ENCODE assay signal across 9 mouse cellular contexts in the genomic region with DNA sequence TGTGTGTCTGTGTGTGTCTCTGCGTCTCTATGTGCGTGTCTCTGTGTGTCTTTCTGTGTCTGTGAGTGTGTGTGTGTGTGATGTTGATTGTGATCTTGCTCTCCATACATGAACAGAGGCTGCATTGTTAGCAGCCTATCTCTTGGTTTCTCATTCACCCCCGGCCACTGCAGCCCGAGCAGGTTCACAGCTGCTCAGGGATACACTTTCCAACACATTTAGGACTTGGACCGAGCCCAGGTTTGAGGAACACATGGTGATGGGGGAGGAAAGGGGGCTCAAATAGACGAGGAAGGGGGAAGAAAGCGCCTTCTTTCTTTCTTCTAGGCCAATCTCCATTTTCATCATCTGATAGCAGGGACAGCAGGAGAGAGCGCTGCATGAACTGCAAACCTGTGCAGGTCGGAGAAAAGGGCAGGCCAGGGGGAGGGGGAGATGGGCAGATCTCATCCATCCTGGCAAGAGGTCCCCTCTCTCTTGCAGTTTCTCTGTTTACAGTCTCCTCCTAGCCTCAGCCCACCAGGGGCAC.
DNase-seq lines count a peak whose midpoint lies in the region; ATAC-seq and TF ChIP-seq lines count a peak whose summit lies in the region.
"Had no signal": no experiment of that assay in that cellular context is flagged by ENCODE, and none has a peak within 500 bp of the region (broad histone marks: within the 10 kb centered on the region; RNA-seq: fewer than 3 reads in every experiment).

No protein-coding gene starts in this region.

- H3K9ac ChIP-seq in kidney, postnatal 0 days (ENCODE audit: low read depth, low read length): no peak overlapping the region
- H3K9ac ChIP-seq in embryonic facial prominence, embryonic 12.5 days: 0 out of 2 replicates have a peak overlapping the region, but pooled peaks have one; percentile 17
- H3K9ac ChIP-seq in forebrain, postnatal 0 days: no peak overlapping the region
- H3K9ac ChIP-seq in midbrain, embryonic 13.5 days (replicated peaks): no peak overlapping the region

- 0 out of 2 replicates have a peak overlapping the region, but pooled peaks have one; percentile 47 for H3K27ac ChIP-seq in kidney, postnatal 0 days
- H3K27ac ChIP-seq in embryonic facial prominence, embryonic 12.5 days: peak overlapping the region; percentile 77
- peak overlapping the region; percentile 21; the same call in 1 of the 2 replicates for H3K27ac ChIP-seq in forebrain, postnatal 0 days (ENCODE audit: low read depth, low read length)
- H3K27ac ChIP-seq in midbrain, embryonic 13.5 days: peak overlapping the region; percentile 25; the same call in 1 of the 2 replicates

- H3K4me3 ChIP-seq in kidney, postnatal 0 days (replicated peaks; ENCODE audit: low read depth, low read length): no peak overlapping the region
- H3K4me3 ChIP-seq in embryonic facial prominence, embryonic 12.5 days: no peak overlapping the region
- H3K4me3 ChIP-seq in forebrain, postnatal 0 days (ENCODE audit: low read depth, low read length): no peak overlapping the region
- H3K4me3 ChIP-seq in midbrain, embryonic 13.5 days (replicated peaks): no peak overlapping the region

- ATAC-seq in kidney, postnatal 0 days (replicated peaks; ENCODE audit: low FRiP score, low read depth): 0 out of 2 replicates have a peak, but pooled peaks have one; percentile 38
- no peak for ATAC-seq in embryonic facial prominence, embryonic 12.5 days (ENCODE audit: insufficient number of reproducible peaks, insufficient read depth, low FRiP score, low TSS enrichment)
- ATAC-seq in forebrain, postnatal 0 days: no peak
- no peak for ATAC-seq in midbrain, embryonic 13.5 days

- peaks cover 50% of the 10 kb centered on the region for H3K4me1 ChIP-seq in kidney, postnatal 0 days (replicated peaks; ENCODE audit: insufficient read depth, low read length)
- peaks cover 64% of the 10 kb centered on the region for H3K4me1 ChIP-seq in embryonic facial prominence, embryonic 12.5 days
- 0 out of 2 replicates have a peak, but pooled peaks cover 11% of the 10 kb centered on the region for H3K4me1 ChIP-seq in forebrain, postnatal 0 days (ENCODE audit: insufficient read depth)
- H3K4me1 ChIP-seq in midbrain, embryonic 13.5 days (replicated peaks): peaks cover 41% of the 10 kb centered on the region

- no peaks in the 10 kb centered on the region for H3K9me3 ChIP-seq in kidney, postnatal 0 days (replicated peaks; ENCODE audit: low read length)
- H3K9me3 ChIP-seq in embryonic facial prominence, embryonic 12.5 days: no peaks in the 10 kb centered on the region
- H3K9me3 ChIP-seq in forebrain, postnatal 0 days (ENCODE audit: low read length): no peaks in the 10 kb centered on the region
- no peaks in the 10 kb centered on the region for H3K9me3 ChIP-seq in midbrain, embryonic 13.5 days

- 46% methylated on average over 9 of the region's 9 CpGs for WGBS in kidney, postnatal 0 days
- 43% methylated on average over 9 of the region's 9 CpGs for WGBS in embryonic facial prominence, embryonic 12.5 days
- WGBS in forebrain, postnatal 0 days: 35% methylated on average over 9 of the region's 9 CpGs
- 62% methylated on average over 9 of the region's 9 CpGs for WGBS in midbrain, embryonic 13.5 days

- 0 out of 2 replicates have a peak, but pooled peaks have one; percentile 35 for TF ChIP-seq CTCF in kidney, postnatal 0 days (IDR thresholded peaks at IDR 0.05; ENCODE audit: low read depth)
- TF ChIP-seq CTCF in forebrain, postnatal 0 days (IDR thresholded peaks at IDR 0.05; ENCODE audit: low read depth): peak; percentile 11; the same call in 1 of the 2 replicates

- no peaks in the 10 kb centered on the region for H3K27me3 ChIP-seq in kidney, postnatal 0 days (ENCODE audit: insufficient read depth, low read length)
- H3K27me3 ChIP-seq in embryonic facial prominence, embryonic 12.5 days: no peaks in the 10 kb centered on the region
- no peaks in the 10 kb centered on the region for H3K27me3 ChIP-seq in forebrain, postnatal 0 days (ENCODE audit: insufficient read depth, low read length)
- no peaks in the 10 kb centered on the region for H3K27me3 ChIP-seq in midbrain, embryonic 13.5 days

- no peak for DNase-seq in kidney, postnatal 0 days (ENCODE audit: low spot score)
- DNase-seq in kidney, postnatal 36 days: no peak
- peak; percentile 43 for DNase-seq in forebrain, postnatal 0 days
- DNase-seq in embryo, embryonic 9.5 days (ENCODE audit: extremely low spot score): no peak
- DNase-seq in layer of hippocampus, postnatal 14 days (ENCODE audit: low spot score in 2 of 2): no peak
- DNase-seq in kidney, postnatal 25 days: no peak
- DNase-seq: layer of hippocampus, adult 9-11 months had no signal

- no peak overlapping the region for H3K4me2 ChIP-seq in kidney, postnatal 0 days (ENCODE audit: low read length)
- no peak overlapping the region for H3K4me2 ChIP-seq in embryonic facial prominence, embryonic 12.5 days (replicated peaks)
- no peak overlapping the region for H3K4me2 ChIP-seq in forebrain, postnatal 0 days (ENCODE audit: low read depth)
- H3K4me2 ChIP-seq in midbrain, embryonic 13.5 days (replicated peaks): no peak overlapping the region

- H3K36me3 ChIP-seq in kidney, postnatal 0 days (ENCODE audit: insufficient read depth, low read length): no peaks in the 10 kb centered on the region
- no peaks in the 10 kb centered on the region for H3K36me3 ChIP-seq in embryonic facial prominence, embryonic 12.5 days
- H3K36me3 ChIP-seq in forebrain, postnatal 0 days (ENCODE audit: insufficient read depth): no peaks in the 10 kb centered on the region
- no peaks in the 10 kb centered on the region for H3K36me3 ChIP-seq in midbrain, embryonic 13.5 days

Comparison
In these comparisons a context has a peak if more than half of its experiments do, and no peak if none do; other contexts are left out.
1. H3K27ac ChIP-seq: peak in every context shown above with its lines; median percentile 77 in embryonic facial prominence, embryonic 12.5 days; 47 in kidney, postnatal 0 days; 25 in midbrain, embryonic 13.5 days; 21 in forebrain, postnatal 0 days.